Mouse (Mus musculus): Measurements from ENCODE around the gene Rpl41. TPM values are rescaled to one million over a fixed set of nuclear protein-coding genes. Genes with fewer than 3 reads are reported as not detected.

The Rpl41 gene
- total RNA-seq, 4 experiments from 2014 or later: 1,259 to 1,817 (median 1,529) TPM

Small RNA genes within 50 kb of the gene (microRNA-seq; reads per million reads assigned to microRNA genes)
- 0 to 0.32 reads per million in 2 experiments for gene Gm47275
- gene Mir6916: 0 reads per million in 2 experiments
- gene Mir6917: 0 reads per million in 2 experiments

Other genes starting within 250 kb of the Rpl41 start
- gene Pan2, start 246.0 kb downstream of the Rpl41 start, total RNA-seq (2022): 10 to 100 TPM; 14.6 to 16.3 (median 15.5) TPM
- 10 to 100 TPM; 69.2 to 89.4 (median 82.4) TPM for gene Cnpy2, start 226.8 kb downstream of the Rpl41 start, total RNA-seq (2022)
- gene Cs, start 211.6 kb downstream of the Rpl41 start, total RNA-seq (2022): 100 to 1,000 TPM; 221 to 231 (median 224) TPM
- gene Coq10a, start 180.3 kb downstream of the Rpl41 start, total RNA-seq (2022): 10 to 100 TPM; 47.5 to 57.4 (median 51.9) TPM
- 10 to 100 TPM; 46.3 to 57.3 (median 50.2) TPM for gene Ankrd52, start 172.2 kb downstream of the Rpl41 start, total RNA-seq (2022)
- under 1 TPM in 3 of 4 experiments, not detected in 1; 0.35 to 0.45 (median 0.43) TPM for gene Slc39a5, start 148.1 kb downstream of the Rpl41 start, total RNA-seq (2022)
- gene Nabp2, start 137.8 kb downstream of the Rpl41 start, total RNA-seq (2022): 100 to 1,000 TPM in 2 of 4 experiments, 10 to 100 TPM in 2; 94.4 to 107 (median 100) TPM
- gene Rnf41, start 137.6 kb downstream of the Rpl41 start, total RNA-seq (2022): 10 to 100 TPM; 71.7 to 79.9 (median 75.7) TPM
- gene Smarcc2, start 90.1 kb downstream of the Rpl41 start, total RNA-seq (2022): 100 to 1,000 TPM; 238 to 267 (median 258) TPM
- 100 to 1,000 TPM; 486 to 591 (median 538) TPM for gene Myl6, start 55.2 kb downstream of the Rpl41 start, total RNA-seq (2022)
- 10 to 100 TPM; 18.4 to 23.6 (median 22.6) TPM for gene Myl6b, start 50.6 kb downstream of the Rpl41 start, total RNA-seq (2022)
- gene Esyt1, start 23.4 kb downstream of the Rpl41 start, total RNA-seq (2022): 10 to 100 TPM in 2 of 4 experiments, 1 to 10 TPM in 2; 7.0 to 11.5 (median 9.3) TPM
- gene Zc3h10, start 1.5 kb downstream of the Rpl41 start, total RNA-seq (2022): 10 to 100 TPM; 12.7 to 17.0 (median 15.2) TPM
- gene Pa2g4, start 16.7 kb upstream of the Rpl41 start, total RNA-seq (2022): 10 to 100 TPM; 58.7 to 62.0 (median 59.0) TPM
- gene Erbb3, start 40.3 kb upstream of the Rpl41 start, total RNA-seq (2022): 1 to 10 TPM; 6.8 to 8.4 (median 8.1) TPM
- 100 to 1,000 TPM; 141 to 325 (median 239) TPM for gene Rps26, start 77.4 kb upstream of the Rpl41 start, total RNA-seq (2022)
- gene Ikzf4, start 96.7 kb upstream of the Rpl41 start, total RNA-seq (2022): 10 to 100 TPM; 15.5 to 19.8 (median 16.2) TPM
- gene Suox, start 124.8 kb upstream of the Rpl41 start, total RNA-seq (2022): 10 to 100 TPM; 12.0 to 16.6 (median 14.3) TPM
- gene Rab5b, start 147.0 kb upstream of the Rpl41 start, total RNA-seq (2022): 100 to 1,000 TPM; 132 to 151 (median 135) TPM
- gene Pmel, start 154.9 kb upstream of the Rpl41 start, total RNA-seq (2022): 1 to 10 TPM in 3 of 4 experiments, under 1 TPM in 1; 0.62 to 2.4 (median 1.1) TPM
- gene Cdk2, start 155.7 kb upstream of the Rpl41 start, total RNA-seq (2022): 1 to 10 TPM; 2.5 to 4.3 (median 3.4) TPM
- gene Dgka, start 195.6 kb upstream of the Rpl41 start, total RNA-seq (2022): 10 to 100 TPM; 11.3 to 15.4 (median 13.9) TPM
- 10 to 100 TPM; 19.6 to 27.3 (median 25.7) TPM for gene Pym1, start 198.6 kb upstream of the Rpl41 start, total RNA-seq (2022)
- 1 to 10 TPM in 2 of 4 experiments, under 1 TPM in 2; 0.64 to 3.3 (median 1.5) TPM for gene Mmp19, start 241.6 kb upstream of the Rpl41 start, total RNA-seq (2022)